Mouse (Mus musculus): ENCODE measurements around the gene Izumo1. TPM values are rescaled to one million over a fixed set of nuclear protein-coding genes. Genes with fewer than 3 reads are reported as not detected.

The Izumo1 gene
- total RNA-seq, 2 experiments from 2014 or later, result 0.20 TPM; not detected in 1

GRCm38 (mm10) chr7:45617042-45617695 is 4.4 kb upstream of the Izumo1 start, which contains the start of gene Fut1:
Fut1 (plus strand) TSS chr7:45617289.
- no peak for DNase-seq
- intact Hi-C loops (cut with DNase I), result no loop called here

- intact Hi-C loops (cut with DNase I), result no loop called here
- DNase-seq, result no peak
These were observed 3.3 kb upstream of the Izumo1 start for GRCm38 (mm10) chr7:45618316-45618715.

GRCm38 (mm10) chr7:45619592-45619991 is 2.0 kb upstream of the Izumo1 start:
- no peak for DNase-seq
- intact Hi-C loops (cut with DNase I), result no loop called here

GRCm38 (mm10) chr7:45623507-45623906 is 1.9 kb downstream of the Izumo1 start:
- intact Hi-C loops (cut with DNase I), result no loop called here
- DNase-seq, result no peak

- no peak for DNase-seq
- intact Hi-C loops (cut with DNase I), result no loop called here
These were observed 3.1 kb downstream of the Izumo1 start for GRCm38 (mm10) chr7:45624718-45625117.

DNA sequence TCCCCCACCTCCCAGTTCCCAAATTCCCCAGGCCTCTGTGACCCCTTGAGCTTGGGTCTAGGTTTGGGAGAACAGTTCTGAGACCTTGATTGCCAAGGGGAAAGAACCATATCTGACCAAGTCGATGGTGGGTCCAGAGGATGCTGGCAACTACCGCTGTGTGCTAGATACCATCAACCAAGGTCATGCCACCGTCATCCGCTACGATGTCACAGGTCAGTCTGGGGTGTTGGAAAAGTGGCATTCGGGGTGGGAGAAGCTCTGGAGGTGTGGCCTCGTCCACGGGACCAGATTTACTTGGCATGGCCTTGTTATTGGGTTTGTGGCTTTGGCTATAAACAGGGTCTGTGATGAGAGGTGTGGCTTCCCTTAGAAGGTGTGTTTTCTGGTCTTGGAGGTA is 3.9 kb downstream of the Izumo1 start:
- no peak for DNase-seq
- intact Hi-C loops (cut with DNase I), result no loop called here

- intact Hi-C loops (cut with DNase I), result no loop called here
These were observed 5.0 kb downstream of the Izumo1 start for GRCm38 (mm10) chr7:45626571-45627076.

GRCm38 (mm10) chr7:45627261-45627660 is 5.7 kb downstream of the Izumo1 start, which contains the start of gene Rasip1:
Rasip1 (plus strand) TSS chr7:45627488.
- no peak for DNase-seq
- intact Hi-C loops (cut with DNase I), result no loop called here

More at GRCm38 (mm10) chr7:45626571-45627076, 5.0 kb downstream of the Izumo1 start:
- no peak for DNase-seq

DNA sequence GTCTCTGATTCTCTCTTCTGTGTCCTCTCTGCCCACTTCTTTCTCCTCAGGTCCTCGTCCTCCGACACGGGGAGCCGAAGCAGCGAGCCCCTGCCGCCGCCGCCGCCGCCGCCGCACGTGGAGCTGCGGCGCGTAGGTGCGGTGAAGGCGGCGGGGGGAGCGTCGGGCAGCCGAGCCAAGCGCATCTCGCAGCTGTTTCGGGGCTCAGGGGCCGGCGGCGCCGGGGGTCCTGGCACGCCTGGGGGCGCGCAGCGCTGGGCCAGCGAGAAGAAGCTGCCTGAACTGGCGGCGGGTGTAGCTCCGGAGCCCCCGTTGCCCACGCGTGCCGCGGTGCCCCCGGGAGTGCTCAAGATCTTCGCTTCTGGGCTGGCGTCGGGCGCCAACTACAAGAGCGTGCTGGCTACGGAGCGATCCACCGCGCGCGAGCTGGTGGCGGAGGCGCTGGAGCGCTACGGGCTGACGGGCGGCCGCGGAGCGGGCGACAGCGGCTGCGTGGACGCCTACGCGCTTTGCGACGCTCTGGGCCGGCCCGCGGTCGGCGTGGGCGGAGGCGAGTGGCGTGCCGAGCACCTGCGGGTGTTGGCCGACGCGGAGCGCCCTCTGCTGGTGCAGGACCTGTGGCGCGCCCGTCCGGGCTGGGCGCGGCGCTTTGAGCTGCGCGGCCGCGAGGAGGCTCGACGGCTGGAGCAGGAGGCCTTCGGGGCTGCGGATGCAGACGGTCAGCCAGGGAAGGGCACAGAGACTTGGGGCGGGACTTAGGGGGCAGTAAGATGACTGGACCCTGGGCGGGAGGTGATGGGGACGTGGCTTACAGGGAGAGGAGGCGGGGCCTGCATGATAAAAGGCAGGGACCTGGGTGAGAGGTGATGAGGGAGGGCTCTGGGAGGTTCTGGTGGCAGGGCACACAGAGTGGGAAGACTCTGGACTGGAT is 7.0 kb downstream of the Izumo1 start:
- intact Hi-C loops (cut with DNase I), result no loop called here
- peak; percentile 91 for DNase-seq

DNA sequence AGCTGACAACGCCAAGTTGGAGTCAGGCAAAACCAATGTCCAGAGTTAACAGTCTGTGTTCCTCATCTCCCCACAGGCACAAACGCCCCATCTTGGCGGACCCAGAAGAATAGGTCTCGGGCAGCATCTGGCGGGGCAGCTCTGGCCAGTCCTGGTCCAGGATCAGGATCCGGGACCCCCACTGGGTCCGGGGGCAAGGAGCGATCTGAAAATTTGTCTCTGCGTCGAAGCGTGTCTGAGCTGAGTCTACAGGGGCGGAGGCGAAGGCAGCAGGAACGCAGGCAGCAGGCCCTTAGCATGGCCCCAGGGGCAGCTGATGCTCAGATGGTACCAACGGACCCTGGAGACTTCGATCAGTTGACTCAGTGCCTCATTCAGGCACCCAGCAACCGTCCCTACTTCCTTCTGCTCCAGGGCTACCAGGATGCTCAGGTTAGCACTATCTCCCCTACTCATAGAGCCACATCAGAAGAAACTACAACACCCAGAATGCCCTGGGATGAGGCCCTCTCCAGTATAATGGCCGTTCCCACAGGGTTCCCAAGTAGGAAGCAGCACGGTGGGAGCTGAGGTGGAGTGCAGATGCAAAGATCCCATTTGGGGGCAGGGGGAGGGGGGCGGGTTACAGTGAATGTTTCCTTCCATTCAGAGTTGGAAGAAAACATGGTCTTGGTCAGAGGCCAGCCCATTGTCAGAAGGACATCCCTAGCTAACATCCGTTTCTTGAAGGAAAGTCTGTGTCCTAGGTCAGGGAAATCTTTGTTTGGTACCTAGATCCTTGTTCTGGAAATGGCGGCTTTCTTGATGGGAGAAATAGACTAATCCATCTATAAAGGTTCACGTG is 8.7 kb downstream of the Izumo1 start:
- no peak for DNase-seq

DNA sequence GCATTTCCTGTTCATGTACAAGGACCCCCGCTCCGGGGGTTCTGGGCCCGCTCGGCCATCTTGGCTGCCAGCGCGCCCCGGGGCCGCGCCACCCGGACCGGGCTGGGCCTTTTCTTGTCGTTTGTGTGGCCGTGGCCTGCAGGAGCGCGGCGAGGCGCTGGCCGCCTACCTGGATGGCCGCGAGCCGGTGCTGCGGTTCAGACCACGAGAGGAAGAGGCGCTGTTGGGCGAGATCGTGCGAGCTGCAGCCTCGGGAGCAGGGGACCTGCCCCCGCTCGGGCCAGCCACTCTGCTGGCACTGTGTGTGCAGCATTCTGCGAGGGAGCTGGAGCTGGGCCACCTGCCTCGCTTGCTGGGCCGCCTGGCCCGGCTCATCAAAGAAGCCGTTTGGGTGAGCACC is 10.9 kb downstream of the Izumo1 start:
- peak; percentile 56 for DNase-seq
- intact Hi-C loops (cut with DNase I), result no loop called here

More for the DNA sequence above, 8.7 kb downstream of the Izumo1 start:
- intact Hi-C loops (cut with DNase I), result no loop called here

GRCm38 (mm10) chr7:45634946-45635681 is 13.5 kb downstream of the Izumo1 start:
- DNase-seq, result no peak
- intact Hi-C loops (cut with DNase I), result no loop called here

DNA sequence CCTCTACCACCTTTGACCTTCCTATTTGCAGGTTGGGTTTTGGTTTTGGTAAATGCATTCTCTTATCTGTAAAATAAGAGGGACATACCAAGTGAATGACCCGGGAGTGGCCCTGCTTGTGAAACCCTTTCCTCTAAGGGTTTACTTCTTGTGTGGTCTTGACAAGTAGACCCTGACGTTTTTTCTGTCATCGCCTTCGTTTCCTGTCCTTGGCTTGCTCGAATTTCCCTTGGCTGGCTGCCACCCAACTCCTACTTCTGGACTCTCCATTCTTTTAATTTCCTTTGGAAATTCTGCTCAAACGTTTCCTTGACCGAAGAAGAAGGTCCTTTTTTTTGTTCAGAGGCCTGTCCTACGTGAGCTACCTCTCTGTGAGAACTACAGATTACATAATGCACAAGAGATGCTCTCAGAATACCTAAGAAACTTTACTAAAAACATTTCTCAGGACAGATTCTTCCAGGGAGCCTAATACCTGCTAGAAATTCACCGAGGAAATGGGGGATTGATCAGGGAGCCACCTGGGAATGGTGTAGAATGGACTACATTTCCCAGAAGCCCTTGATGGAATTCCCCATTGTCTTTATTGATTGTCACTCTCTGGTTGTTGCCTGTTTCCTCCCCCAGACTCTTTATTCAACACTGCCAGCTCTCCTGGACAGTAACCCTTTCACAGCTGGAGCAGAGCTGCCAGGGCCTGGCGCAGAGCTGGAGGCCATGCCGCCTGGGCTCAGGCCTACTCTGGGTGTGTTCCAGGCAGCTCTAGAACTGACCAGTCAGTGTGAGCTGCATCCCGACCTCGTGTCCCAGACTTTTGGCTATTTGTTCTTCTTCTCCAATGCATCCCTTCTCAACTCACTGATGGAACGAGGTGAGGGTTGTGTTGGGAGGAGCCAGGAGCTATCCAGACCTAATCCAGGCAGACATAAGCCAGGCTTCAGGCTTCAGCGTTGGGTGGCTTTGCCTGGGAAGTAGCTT is 14.4 kb downstream of the Izumo1 start:
- intact Hi-C loops (cut with DNase I), result no loop called here
- DNase-seq, result no peak

GRCm38 (mm10) chr7:45637710-45638109 is 16.1 kb downstream of the Izumo1 start:
- intact Hi-C loops (cut with DNase I), result no loop called here
- DNase-seq, result no peak

GRCm38 (mm10) chr7:45638623-45639401 is 17.2 kb downstream of the Izumo1 start:
- intact Hi-C loops (cut with DNase I), result no loop called here

GRCm38 (mm10) chr7:45639561-45640027 is 18.0 kb downstream of the Izumo1 start, which contains the start of gene Mamstr:
Mamstr (plus strand) TSS chr7:45639977.
- intact Hi-C loops (cut with DNase I), result loop anchor here (5.0 kb wide), 1 partner anchor 63 kb away; no protein-coding TSS in a partner anchor
- no peak for DNase-seq

More at GRCm38 (mm10) chr7:45638623-45639401, 17.2 kb downstream of the Izumo1 start:
- peak; percentile 98 for DNase-seq

DNA sequence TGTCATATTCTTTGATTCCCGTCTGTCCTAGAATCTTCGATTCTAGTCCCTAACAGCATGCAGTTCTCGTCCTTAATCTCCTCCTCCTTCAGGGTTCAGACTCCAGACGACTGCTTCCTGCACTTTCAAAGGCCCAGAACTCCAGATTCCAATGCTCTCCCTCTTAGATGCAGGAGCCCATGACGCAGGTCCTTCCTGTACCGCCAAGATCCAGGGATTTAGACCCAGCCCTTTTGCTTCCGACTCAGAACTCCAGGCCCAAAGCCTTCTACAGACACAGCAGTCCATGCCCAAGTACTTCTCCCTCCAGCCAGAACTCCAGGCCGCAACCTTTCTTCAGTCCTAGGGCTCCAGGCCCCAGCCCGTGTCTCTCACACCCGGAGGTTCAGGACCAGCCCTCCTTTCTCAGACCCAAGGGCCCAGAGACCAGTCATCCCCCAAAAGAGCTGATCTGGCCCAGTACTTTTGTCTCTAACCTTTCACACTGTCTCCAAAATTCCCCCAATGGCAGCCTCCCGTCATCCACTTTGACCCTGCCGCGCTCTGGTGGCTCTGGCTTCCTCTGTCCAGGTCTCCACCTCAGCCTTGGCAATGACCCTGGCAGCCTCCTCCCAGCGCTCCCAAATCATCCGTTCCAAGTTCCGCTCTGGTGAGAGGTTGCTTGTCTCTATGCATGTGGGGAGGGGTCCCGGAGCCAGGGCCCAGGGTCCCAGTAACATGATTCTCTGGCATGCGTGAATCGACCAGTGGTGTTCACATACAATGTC is 18.8 kb downstream of the Izumo1 start:
- DNase-seq, result no peak
- intact Hi-C loops (cut with DNase I), result loop anchor here (5.0 kb wide), 1 partner anchor 62 kb away; no protein-coding TSS in a partner anchor
